Mouse (Mus musculus) frontal cortex, adult 2 months (tissue): Measurements from ENCODE around the gene Slc7a1. TPM values are rescaled to one million over a fixed set of nuclear protein-coding genes. Genes with fewer than 3 reads are reported as not detected.
"Not testable (repeated sequence)": the region's sequence is repeated elsewhere in the genome, so short reads cannot be mapped to it uniquely, and the experiment has no call there.

Source experiments
- DNase-seq, 2 experiments: peaks; one replicate each; pipeline ENCODE4 v3.0.0; 2022; ENCODE audit warnings: low spot score in 1 of 2; ENCODE audit errors: extremely low spot score in 1 of 2
- polyA plus RNA-seq: library from polyadenylated mRNA; depleted of rRNA; stranded (reverse); fragments of >200 nt; gene quantifications from 2 replicates; pipeline ENCODE4 v1.2.3, GENCODE M21; 2012

The Slc7a1 gene
- polyA plus RNA-seq, 1 experiment, result 11.4 TPM

DNA sequence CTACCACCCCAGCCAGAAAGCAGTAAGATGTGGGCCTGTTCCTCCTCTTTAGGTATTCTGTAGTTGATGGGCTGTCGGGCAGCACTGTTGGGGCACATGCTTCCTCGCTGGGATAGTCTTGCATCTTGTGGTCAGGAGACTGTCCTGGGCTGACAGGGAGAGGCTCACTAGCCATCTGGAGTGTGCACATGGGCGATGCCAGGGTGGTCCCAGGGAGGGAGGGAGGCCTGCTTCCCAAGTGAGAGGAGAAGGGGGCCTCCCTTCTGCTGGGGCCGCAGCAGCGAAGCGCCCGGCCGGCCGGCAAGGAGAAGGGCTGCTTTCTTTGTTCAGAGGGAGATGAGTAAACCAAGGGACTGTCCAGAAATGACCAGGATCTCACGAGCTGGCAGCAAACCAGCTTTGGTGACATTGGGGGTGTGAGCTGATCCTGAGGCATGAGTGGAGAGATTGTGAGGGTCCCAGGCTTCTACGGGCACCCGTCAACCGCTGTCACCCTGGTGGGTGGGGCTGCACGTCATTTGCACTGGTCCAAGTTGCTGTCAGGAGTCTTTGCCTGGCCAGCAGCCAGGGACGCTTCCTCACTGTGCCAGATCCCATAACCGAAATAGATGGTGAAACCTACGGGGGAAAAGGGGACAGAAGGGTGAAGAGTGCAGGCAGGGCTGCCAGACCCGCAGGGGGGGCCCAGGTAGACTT, 67.6 kb downstream of the Slc7a1 start:
- no peak for DNase-seq

DNA sequence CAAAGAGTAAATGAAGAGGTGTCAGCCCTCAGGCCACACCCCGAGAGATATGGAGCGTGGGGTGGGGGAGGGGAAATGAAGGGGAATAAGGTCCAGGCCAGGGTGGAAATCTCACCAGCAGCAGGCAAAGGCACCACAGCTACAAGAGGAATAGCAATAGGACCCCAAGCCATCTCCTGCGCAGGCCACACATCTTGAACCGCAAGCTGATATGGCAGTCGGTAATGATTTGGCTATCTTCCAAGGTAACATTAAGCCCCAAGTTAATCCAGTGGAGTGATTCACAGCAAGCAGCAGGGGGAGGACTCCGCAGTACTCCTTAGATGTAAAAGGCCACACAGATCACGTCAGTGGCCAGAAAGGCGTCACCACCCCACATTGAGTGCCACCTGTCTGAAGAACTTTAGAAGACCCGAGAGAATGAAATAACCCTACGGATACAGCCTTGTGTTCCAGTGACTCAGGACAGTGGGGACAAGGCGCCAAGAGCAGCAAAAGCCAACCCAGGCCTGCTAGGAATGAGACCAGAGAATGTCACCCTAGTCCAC, 68.4 kb downstream of the Slc7a1 start:
- no peak for DNase-seq

DNA sequence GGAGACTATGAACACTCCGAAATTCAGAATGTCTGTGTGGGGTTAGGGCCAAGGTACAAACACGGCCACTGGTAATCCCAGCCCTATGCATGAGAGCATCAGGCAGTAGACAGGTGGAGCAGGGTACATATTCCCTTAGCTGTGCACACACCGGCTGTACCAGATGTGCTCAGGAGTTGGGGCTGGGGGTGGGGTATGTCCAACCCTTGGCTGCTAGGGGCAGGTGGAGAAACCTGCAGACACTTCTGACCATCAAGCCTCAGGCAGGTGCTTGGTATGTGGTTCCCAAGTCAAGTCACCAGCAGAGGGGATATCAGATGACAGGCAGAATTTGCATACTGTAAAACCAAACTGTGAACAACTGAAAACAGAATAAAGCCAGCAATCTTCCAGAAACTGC, 70.7 kb downstream of the Slc7a1 start:
- no peak for DNase-seq

DNA sequence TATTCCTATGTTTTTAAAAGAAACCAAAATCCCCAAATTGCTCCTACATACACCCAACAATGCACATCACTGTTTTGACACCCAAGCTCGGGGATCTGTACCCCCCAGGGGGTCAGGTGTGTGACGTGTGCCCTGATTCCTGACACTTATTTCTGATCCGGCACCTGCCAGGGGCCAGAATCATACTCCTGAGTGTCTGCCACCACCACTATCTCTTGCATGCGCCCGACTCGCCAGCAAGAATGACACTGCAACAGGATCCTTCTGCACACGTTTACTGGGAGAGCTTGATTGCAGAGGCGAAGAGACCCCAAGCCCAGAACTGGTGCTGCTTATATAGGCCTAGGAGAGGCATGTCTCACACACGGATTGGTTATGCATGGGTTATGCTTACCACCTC, 73.4 kb downstream of the Slc7a1 start:
- DNase-seq, result not testable (repeated sequence)

DNA sequence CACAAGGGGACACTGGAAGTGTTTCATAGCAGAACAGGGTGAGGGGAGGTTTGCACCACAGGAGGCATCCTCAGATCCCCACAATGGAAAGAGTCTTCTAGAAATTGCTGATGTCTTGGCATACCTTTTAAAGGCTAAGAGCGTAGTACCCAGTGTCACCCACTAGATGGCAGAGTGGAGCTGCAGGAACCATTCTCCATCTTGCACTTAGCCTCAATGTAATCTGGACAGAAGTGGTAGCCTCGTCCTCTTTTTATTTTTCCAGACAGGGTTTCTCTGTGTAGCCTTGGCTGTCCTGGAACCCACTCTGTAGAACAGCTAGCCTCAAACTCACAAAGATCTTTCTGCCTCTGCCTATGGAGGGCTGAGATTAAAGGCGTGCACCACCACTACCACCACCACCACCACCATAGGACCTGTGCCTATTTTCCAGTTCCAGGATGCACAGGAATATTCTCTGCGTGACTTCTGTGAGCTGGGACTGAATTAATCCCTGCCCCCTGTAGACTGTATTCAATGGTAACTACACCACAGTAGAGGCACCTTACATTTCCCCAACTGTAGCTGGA, 74.3 kb downstream of the Slc7a1 start:
- DNase-seq, result peak in 1 of 2 experiments; percentile 75

DNA sequence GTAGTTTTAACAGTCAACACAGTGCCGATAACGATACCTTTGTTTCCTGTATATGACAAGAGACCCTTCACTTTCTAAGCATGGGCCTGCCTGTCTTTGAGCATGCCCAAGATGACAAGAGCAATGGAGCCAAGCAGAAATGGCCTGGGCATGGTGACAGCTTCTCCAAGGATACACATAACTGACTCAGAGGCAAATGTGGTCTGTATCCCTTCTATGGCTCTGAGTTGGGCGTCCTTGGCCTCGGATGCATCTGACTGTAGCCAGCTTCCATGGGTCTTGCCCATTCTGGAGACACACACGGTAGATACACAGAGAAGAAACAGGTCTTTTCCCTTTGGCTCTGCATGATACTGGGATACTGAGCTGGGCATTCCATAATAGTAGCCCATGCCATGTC, 84.8 kb downstream of the Slc7a1 start:
- no peak for DNase-seq

DNA sequence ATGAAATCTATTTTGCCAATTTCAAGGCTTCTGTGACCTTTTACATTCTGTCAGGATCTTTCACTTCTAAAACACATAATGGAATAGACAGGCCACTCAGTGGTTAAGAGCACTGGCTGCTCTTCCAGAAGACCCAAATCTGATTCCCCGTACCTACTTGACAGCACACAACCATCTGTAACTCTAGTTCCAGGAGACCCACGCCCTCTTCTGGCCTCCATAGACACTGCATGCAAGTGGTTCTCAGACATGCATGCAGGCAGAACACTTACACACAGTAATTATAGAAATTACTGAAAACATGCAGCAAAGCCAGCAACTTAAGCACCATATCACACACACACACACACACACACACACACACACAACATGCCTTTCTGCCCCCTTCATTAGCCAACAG, 87.3 kb downstream of the Slc7a1 start:
- peak in 1 of 2 experiments; percentile 22 for DNase-seq

DNA sequence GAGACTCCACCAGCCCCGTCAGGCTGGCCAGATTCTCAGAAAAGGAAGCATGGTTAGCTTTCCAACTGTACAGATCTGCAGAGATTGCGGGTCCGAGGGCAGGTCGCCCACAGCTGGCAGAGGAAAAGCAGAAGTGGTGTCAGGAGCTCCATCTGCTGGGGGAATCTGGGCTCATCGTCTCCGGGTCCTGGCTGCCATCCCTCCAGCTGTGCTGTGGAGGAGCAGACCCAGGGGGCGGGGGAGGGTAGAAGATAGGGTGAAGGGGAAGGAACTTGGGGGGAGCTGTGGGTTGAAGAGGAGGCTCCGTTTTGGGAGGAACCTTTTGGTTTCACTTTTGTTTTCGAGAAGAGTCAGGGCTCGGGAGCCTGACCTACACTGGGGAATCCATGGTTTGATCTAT, 88.9 kb downstream of the Slc7a1 start:
- DNase-seq, result no peak

DNA sequence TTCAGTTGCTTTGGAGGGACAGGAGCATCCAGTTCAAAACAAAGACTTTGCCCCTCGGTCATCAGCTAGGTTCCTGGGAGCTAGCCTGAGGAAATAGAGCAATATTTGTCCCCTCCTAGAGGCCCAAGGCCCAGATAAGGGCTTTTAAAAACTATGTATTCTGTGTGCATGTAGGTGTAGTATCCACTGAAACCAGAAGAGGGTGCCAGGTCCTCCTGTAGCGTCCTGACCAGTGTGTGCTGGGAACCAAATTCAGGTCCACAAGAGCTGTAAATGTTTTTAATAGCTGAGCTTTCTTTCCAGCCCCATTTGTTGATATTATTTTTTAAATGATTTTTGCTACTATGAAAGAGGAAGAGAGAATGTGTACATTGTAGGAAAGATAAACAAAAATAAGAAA, 95.6 kb downstream of the Slc7a1 start:
- no peak for DNase-seq

DNA sequence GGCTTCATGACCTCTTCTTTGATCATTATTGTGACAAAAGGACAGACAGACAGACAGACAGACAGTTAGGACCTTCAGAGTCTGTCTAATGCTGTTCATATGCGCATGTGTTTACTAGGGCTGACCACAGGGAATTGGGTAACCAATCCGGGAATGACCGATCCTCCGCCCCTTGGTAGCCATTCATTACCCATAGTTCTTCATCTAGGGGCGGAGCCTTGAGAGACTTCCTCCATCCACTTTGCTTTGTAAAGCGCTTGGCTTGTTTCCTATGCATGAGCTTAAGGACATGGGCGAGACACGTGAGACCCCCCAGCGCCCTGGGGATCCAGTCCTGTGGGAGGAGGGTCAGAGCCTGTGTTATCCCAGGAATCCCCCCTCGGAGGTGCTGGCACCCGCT, 96.7 kb downstream of the Slc7a1 start:
- no peak for DNase-seq

DNA sequence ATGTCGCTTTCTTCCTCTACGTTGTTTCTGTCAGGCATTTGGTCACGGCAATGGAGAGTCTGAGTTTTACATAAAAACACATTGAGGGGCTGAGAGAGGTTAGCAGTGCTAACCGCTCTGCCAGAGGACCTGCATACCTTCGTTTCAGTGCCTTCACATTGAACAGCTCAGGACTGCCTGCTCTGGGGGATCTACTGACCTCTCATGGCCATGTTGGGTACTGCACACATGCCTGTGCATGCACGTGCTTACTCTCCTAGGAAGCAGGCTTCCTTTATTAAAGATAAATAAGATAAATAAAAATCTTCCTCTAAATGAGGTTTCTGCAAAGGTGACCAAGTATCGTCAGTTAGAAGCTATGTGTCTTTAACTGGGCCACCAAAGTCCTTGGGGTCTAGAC, 106.4 kb downstream of the Slc7a1 start:
- peak in 1 of 2 experiments; percentile 28 for DNase-seq

DNA sequence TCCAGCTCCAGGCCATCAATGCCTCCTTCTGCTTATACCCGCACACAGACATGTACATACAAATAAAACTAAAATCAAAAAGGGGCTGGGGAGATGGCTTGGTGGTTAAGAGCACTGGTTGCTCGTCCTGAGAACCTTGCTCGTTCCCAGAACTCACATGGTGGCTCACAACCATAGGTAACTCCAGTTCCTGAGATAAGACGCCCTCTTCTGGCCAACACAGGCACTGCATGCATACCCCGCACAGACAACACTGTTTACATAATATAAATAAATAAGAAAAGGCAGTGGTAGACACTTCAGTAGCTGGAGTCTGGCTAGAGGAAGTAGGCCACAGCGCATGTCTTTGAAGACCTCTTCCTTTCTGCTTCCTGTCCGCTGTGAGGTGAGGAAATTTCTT, 106.8 kb downstream of the Slc7a1 start:
- DNase-seq, result no peak

DNA sequence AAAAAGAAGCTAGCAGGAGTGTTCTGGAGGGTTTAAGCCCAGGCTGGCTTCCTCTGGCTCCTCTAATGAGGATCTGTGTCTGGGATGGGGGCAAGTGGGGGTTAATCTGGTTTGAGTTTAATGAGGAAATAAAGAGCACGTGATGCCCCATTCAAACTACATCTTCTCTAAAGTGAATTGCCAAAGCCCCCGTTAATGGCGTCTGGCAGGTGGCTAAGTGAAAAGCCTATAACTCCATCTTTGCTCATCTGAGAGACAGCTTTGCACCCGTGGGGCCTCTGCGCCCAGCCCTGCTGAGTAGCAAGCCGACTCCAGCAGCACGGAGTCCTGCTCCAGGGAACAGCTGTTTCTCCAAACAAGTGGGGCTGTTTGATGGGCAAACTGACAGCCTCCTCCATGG, 109.8 kb downstream of the Slc7a1 start:
- DNase-seq, result no peak

DNA sequence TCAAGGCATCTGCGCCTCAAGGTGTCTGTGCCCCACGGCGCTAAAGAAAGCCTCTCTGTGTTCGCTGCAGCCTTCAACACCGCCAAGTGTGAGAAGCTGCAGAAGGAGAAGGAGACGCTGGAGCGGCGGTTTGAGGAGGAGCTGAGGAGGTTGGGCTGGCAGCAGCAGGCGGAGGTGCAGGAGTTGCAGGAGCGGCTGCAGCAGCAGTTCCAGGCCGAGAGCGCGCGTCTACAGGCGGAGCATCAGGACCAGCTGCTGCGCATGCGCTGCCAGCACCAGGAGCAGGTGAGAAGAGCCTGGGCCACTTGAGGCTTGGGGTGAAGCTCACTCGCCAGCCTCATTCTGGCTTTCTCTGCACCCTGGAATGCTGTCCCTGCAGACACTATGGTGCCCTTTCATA, 110.9 kb downstream of the Slc7a1 start:
- no peak for DNase-seq

DNA sequence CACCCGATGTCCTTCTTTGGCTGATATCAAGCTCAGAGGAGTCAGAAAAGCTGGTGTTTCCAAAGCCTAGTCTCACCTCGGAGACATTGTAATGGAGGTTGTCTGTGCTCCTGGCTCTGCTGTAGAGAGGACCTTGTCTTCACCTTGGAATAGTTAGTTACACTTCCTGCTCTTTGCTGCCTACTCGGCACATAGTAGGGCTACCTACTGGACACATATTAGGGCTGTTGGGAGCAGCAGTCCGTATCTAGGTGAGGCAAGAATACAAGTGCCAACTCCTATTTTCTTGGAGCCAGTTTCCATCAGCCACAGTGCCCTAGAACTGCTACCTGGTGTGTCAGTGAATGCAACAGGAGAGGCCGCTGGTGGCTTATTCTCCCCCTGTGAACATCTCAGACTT, 112.2 kb downstream of the Slc7a1 start:
- DNase-seq, result no peak

DNA sequence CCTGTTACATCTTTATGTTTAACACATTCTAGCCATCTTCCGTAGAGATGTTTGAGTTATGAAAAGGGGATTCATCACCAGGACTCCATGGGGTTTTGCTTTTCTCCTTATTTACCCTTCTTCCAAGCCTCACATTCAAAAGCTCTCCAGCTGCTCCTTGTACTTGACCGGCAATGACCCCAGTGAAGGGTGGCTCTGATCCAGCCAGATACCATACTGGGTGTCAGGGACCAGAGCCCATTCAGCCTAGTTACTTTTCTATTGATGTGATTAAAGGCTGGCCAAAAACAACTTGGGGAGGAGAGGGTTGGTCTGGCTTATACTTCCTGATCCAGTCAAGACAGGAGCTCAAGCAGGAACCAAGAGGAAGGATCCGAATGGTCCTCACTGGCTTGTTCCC, 116.1 kb downstream of the Slc7a1 start:
- DNase-seq, result no peak

DNA sequence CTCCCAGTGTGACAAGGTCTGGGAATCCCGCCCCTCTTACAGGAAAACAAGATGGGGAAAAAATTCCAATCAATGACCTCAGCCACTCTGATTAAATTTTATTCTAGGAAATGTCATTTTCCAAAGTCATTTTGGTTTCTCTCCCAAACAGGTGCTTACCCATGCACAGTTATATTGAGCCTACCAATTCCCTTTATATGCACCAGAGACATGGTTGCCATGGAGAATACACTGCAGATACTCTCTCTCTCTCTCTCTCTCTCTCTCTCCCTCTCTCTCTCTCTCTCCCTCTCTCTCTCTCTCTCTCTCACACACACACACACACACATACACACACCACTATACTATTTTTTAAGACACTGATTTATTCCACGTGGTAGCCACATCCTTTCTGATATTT, 116.5 kb downstream of the Slc7a1 start:
- no peak for DNase-seq

DNA sequence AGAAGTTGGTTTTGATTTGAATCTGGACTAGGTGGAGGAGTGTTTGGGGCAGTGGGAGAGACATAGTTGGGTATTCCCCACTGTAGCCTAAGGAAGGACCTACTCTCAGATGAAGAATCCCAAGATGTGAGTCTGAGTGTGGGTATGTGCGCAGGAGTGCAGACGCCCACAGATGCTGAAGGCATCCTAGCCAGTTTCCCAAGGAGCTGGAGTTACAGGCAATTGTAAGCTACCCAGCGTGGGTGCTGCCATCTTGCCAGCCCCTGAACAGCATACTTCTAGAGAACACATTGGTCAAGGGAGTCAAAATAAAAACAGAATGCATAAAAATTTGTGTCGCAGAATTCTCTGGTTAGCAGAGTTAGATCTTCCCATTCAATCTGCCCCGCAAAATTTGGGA, 117.1 kb downstream of the Slc7a1 start:
- peak; percentile 31 to 61 for DNase-seq

DNA sequence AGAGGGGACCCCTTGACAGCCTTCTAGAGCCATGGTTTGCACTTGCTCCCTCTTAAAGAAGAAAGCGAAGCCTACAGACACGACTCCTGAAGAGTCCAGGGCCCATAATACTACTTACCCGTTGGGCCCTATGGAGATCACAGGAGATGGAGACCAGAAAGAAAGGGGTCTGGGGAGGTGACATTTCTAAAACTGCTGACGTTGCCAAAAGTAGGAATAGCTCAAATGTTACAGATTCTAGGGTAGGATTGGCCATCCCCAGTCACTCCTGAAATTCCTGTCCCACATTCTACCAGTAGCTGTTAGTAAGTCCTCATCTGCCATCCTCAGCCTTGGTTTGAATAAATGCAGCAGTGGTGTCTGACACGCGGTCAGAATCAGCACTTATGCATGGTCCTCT, 117.6 kb downstream of the Slc7a1 start:
- no peak for DNase-seq

DNA sequence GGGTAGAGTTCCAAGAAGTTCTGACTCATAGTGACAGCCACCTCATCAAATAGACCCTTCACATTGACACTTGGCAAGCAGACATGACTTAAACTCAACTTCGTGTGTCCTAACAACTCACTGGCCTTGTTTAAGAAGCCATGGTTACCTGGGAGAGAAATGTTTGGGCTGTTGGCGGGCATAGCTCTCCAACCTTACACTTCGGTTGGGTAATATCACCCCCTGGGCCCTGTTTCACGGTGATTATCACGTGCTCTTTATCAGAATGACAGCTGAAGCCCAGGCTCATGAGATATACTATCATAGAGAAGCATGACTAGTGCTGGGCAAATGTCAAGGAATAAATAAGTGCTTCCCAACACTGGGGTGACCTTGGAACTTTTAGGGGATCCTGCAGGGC, 119.4 kb downstream of the Slc7a1 start:
- no peak for DNase-seq

DNA sequence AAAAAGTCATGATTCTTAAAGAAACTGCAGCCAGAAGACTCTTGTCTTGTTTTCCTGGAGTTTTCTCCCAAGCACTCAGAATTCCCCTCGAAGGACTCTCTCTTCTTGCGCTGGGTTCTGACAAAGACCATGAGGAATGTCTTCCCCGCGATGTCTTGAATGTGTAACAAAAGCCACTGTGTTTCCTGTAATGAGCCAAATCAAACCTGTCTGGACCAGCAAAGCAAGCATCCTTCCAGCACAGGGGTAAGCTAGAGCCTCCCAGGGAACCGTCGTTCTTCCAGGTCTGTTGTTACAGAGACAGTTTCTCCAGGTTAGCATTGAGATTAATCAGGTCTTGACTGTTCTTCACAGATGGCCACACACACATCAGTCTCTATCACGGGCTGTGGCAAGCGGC, 121.5 kb downstream of the Slc7a1 start:
- DNase-seq, result no peak
